Mouse (Mus musculus) erythroid progenitor cell, adult 5-6 weeks (primary cell): Measurements from ENCODE around the gene Foxc2. TPM values are rescaled to one million over a fixed set of nuclear protein-coding genes. Genes with fewer than 3 reads are reported as not detected.

Source experiments
- ATAC-seq: replicated peaks from 2 replicates; pipeline ENCODE4 v1.8.0; 2016; ENCODE audit warnings: moderate number of reproducible peaks, mild to moderate bottlenecking, moderate TSS enrichment, inconsistent platforms; ENCODE audit not compliant: poor library complexity, low FRiP score, severe bottlenecking
- total RNA-seq, 2 experiments: library from RNA; stranded (forward) in 1 of 2; stranded (reverse) in 1 of 2; fragments of 150-400 nt in 1 of 2; fragments of 186-747, 209-891 nt in 1 of 2; gene quantifications; 2 replicates each; pipeline versions ENCODE4 v1.2.3 to v1.2.4; 2015 to 2017; ENCODE audit warnings: low replicate concordance in 2 of 2

Gene Foxc2
- not detected in 2 replicates for total RNA-seq (2015; ENCODE audit: low replicate concordance)
- not detected in 2 replicates for total RNA-seq (2017; ENCODE audit: low replicate concordance)

GRCm38 (mm10) chr8:121115948-121116347 is at the start of gene Foxc2:
Gene Foxc2 (plus strand): TSS chr8:121116171.
- ATAC-seq = no peak

GRCm38 (mm10) chr8:121071454-121071853 is 44.5 kb upstream of the Foxc2 start:
- ATAC-seq = no peak

GRCm38 (mm10) chr8:121072406-121073130 is 43.4 kb upstream of the Foxc2 start:
- no peak for ATAC-seq

- ATAC-seq = no peak
Measured at GRCm38 (mm10) chr8:121073174-121074107, 42.5 kb upstream of the Foxc2 start.

GRCm38 (mm10) chr8:121074108-121074847 is 41.7 kb upstream of the Foxc2 start:
- no peak for ATAC-seq

GRCm38 (mm10) chr8:121074848-121075145 is 41.2 kb upstream of the Foxc2 start:
- no peak for ATAC-seq

GRCm38 (mm10) chr8:121075936-121076335 is 40.0 kb upstream of the Foxc2 start:
- no peak for ATAC-seq

- ATAC-seq = no peak
Measured at GRCm38 (mm10) chr8:121076555-121076954, 39.4 kb upstream of the Foxc2 start.

- no peak for ATAC-seq
Measured at GRCm38 (mm10) chr8:121078721-121079120, 37.2 kb upstream of the Foxc2 start.

GRCm38 (mm10) chr8:121079201-121079600 is 36.8 kb upstream of the Foxc2 start:
- no peak for ATAC-seq

- no peak for ATAC-seq
Measured at GRCm38 (mm10) chr8:121079944-121080343, 36.0 kb upstream of the Foxc2 start.

- no peak for ATAC-seq
Measured at GRCm38 (mm10) chr8:121080361-121081090, 35.4 kb upstream of the Foxc2 start.

- no peak for ATAC-seq
Measured at GRCm38 (mm10) chr8:121081398-121081797, 34.6 kb upstream of the Foxc2 start.

GRCm38 (mm10) chr8:121082218-121083092 is 33.5 kb upstream of the Foxc2 start:
- no peak for ATAC-seq

GRCm38 (mm10) chr8:121083093-121083935 is 32.7 kb upstream of the Foxc2 start:
- no peak for ATAC-seq

GRCm38 (mm10) chr8:121083936-121084209 is 32.1 kb upstream of the Foxc2 start:
- ATAC-seq = no peak

- no peak for ATAC-seq
Measured at GRCm38 (mm10) chr8:121084210-121084951, 31.6 kb upstream of the Foxc2 start, which contains the start of gene Foxf1. Gene Foxf1 (plus strand): TSS chr8:121084386.
